Mouse (Mus musculus) stomach, embryonic 14.5 days (tissue): Measurements from ENCODE around the gene Phex. TPM values are rescaled to one million over a fixed set of nuclear protein-coding genes. Genes with fewer than 3 reads are reported as not detected.

Source experiments
- ATAC-seq: fragments of 200-750 bp; cut with Nextera tagmentation; 2 replicates; pipeline ENCODE4 v1.8.0; 2017; ENCODE audit warnings: low read depth, moderate TSS enrichment; ENCODE audit not compliant: insufficient number of reproducible peaks, insufficient read depth, low FRiP score
- H3K27ac ChIP-seq: fragments of 300-500 bp; sonication (generic); 2 replicates; pipeline ENCODE4 v1.5.1; 2014; ENCODE audit warnings: mild to moderate bottlenecking, low read length, moderate library complexity, mixed read lengths
- H3K27me3 ChIP-seq: fragments of 300-500 bp; sonication (generic); 2 replicates; pipeline ENCODE4 v1.6.1; 2014; ENCODE audit warnings: low read length, control low read depth, mixed read lengths; ENCODE audit not compliant: control insufficient read depth, insufficient read depth
- H3K36me3 ChIP-seq: fragments of 300-500 bp; sonication (generic); 2 replicates; pipeline ENCODE4 v1.6.1; 2014; ENCODE audit warnings: mild to moderate bottlenecking, control low read depth, low read length, moderate library complexity, mixed read lengths; ENCODE audit not compliant: control insufficient read depth, insufficient read depth
- H3K4me1 ChIP-seq: fragments of 300-500 bp; sonication (generic); 2 replicates; pipeline ENCODE4 v1.6.1; 2014; ENCODE audit warnings: low read length, control low read depth, mixed read lengths; ENCODE audit not compliant: control insufficient read depth, insufficient read depth
- H3K4me2 ChIP-seq: fragments of 300-500 bp; sonication (generic); replicated peaks from 2 replicates; pipeline ENCODE4 v1.6.1; 2014; ENCODE audit warnings: low read depth, low read length, control low read depth
- H3K4me3 ChIP-seq: fragments of 300-500 bp; sonication (generic); 2 replicates; pipeline ENCODE4 v1.5.1; 2014; ENCODE audit warnings: low read depth, low read length, control low read depth
- H3K9ac ChIP-seq: fragments of 300-500 bp; sonication (generic); replicated peaks from 2 replicates; pipeline ENCODE4 v1.6.1; 2014; ENCODE audit warnings: low read depth, mild to moderate bottlenecking, control low read depth, low read length, moderate library complexity, mixed read lengths
- H3K9me3 ChIP-seq: fragments of 300-500 bp; sonication (generic); 2 replicates; pipeline ENCODE4 v1.6.1; 2016; ENCODE audit warnings: low read depth, low read length, control low read depth; ENCODE audit not compliant: control insufficient read depth
- WGBS: fragments of 180-500 bp; shearing (Covaris S2); extraction: QIAGEN DNeasy Blood & Tissue Kit; methylation state at CpG from one replicate; pipeline ENCODE4 v1.1.7; 2014; 5-methylcytosine and 5-hydroxymethylcytosine counted together
- polyA plus RNA-seq: library from polyadenylated mRNA; unstranded; fragments of >200 nt; fragmentation: Nextera tagmentation; extraction: Ambion mirVana; gene quantifications from 2 replicates; pipeline ENCODE4 v1.2.1, GENCODE M21; 2014

Phex gene
- polyA plus RNA-seq: 0.22 and 0.35 TPM in 2 replicates

GRCm38 (mm10) chrX:157415212-157415611 lies at the start of gene Phex:
Gene Phex (minus strand): TSS chrX:157415312.
- no peaks in the 10 kb centered on the region for H3K27me3 ChIP-seq
- WGBS: 67% methylated on average over 5 of the region's 5 CpGs
- H3K27ac ChIP-seq: no peak within 1 kb of the TSS
- no peak within 1 kb of the TSS for H3K4me2 ChIP-seq
- H3K36me3 ChIP-seq: no peaks in the 10 kb centered on the region
- H3K9me3 ChIP-seq: no peaks in the 10 kb centered on the region
- H3K4me1 ChIP-seq: no peaks in the 10 kb centered on the region
- no peak within 1 kb of the TSS for H3K4me3 ChIP-seq
- ATAC-seq: no peak
- no peak within 1 kb of the TSS for H3K9ac ChIP-seq

GRCm38 (mm10) chrX:157462716-157463115 lies 47.6 kb upstream of the Phex start:
- Histone ChIP-seq H3K9me3 (no peaks in the 10 kb centered on the region), H3K4me2 (no peak overlapping the region), H3K36me3 (no peaks in the 10 kb centered on the region), H3K4me3 (no peak overlapping the region), H3K27ac (no peak overlapping the region), H3K27me3 (no peaks in the 10 kb centered on the region), H3K4me1 (no peaks in the 10 kb centered on the region), H3K9ac (no peak overlapping the region)
- no peak for ATAC-seq
- 65% methylated on average over 3 of the region's 3 CpGs for WGBS

GRCm38 (mm10) chrX:157454430-157454829 lies 39.3 kb upstream of the Phex start:
- H3K36me3 ChIP-seq: no peaks in the 10 kb centered on the region; the same call in 1 of the 2 replicates
- no peak overlapping the region for H3K9ac ChIP-seq
- no peak overlapping the region for H3K27ac ChIP-seq
- H3K4me3 ChIP-seq: no peak overlapping the region
- H3K4me1 ChIP-seq: no peaks in the 10 kb centered on the region
- no peak for ATAC-seq
- H3K27me3 ChIP-seq: no peaks in the 10 kb centered on the region
- no peak overlapping the region for H3K4me2 ChIP-seq
- 66% methylated on average over 1 of the region's 1 CpGs for WGBS
- no peaks in the 10 kb centered on the region for H3K9me3 ChIP-seq

- H3K4me3 ChIP-seq: no peak overlapping the region
- no peak overlapping the region for H3K4me2 ChIP-seq
- H3K4me1 ChIP-seq: no peaks in the 10 kb centered on the region
- no peaks in the 10 kb centered on the region for H3K27me3 ChIP-seq
- 83% methylated on average over 1 of the region's 1 CpGs for WGBS
- no peak overlapping the region for H3K9ac ChIP-seq
- no peak overlapping the region for H3K27ac ChIP-seq
- H3K36me3 ChIP-seq: no peaks in the 10 kb centered on the region; the same call in 1 of the 2 replicates
- no peaks in the 10 kb centered on the region for H3K9me3 ChIP-seq
- ATAC-seq: no peak
Measured at GRCm38 (mm10) chrX:157449000-157449399, 33.9 kb upstream of the Phex start.

GRCm38 (mm10) chrX:157447431-157447830 lies 32.3 kb upstream of the Phex start:
- Histone ChIP-seq H3K4me2 (no peak overlapping the region), H3K9me3 (no peaks in the 10 kb centered on the region), H3K27ac (no peak overlapping the region), H3K36me3 (no peaks in the 10 kb centered on the region; the same call in 1 of the 2 replicates), H3K4me3 (no peak overlapping the region), H3K4me1 (no peaks in the 10 kb centered on the region), H3K9ac (no peak overlapping the region), H3K27me3 (no peaks in the 10 kb centered on the region)
- ATAC-seq: no peak
- WGBS: 84% methylated on average over 6 of the region's 6 CpGs

- no peak overlapping the region for H3K9ac ChIP-seq
- H3K27ac ChIP-seq: no peak overlapping the region
- no peak overlapping the region for H3K4me3 ChIP-seq
- no peaks in the 10 kb centered on the region for H3K4me1 ChIP-seq
- no peak overlapping the region for H3K4me2 ChIP-seq
- H3K36me3 ChIP-seq: no peaks in the 10 kb centered on the region
- H3K27me3 ChIP-seq: no peaks in the 10 kb centered on the region
- 76% methylated on average over 1 of the region's 1 CpGs for WGBS
- no peak for ATAC-seq
- H3K9me3 ChIP-seq: no peaks in the 10 kb centered on the region
Measured at GRCm38 (mm10) chrX:157434768-157435167, 19.7 kb upstream of the Phex start.

GRCm38 (mm10) chrX:157419451-157419850 lies 4.3 kb upstream of the Phex start:
- no peak overlapping the region for H3K4me3 ChIP-seq
- no peak for ATAC-seq
- H3K4me1 ChIP-seq: no peaks in the 10 kb centered on the region
- WGBS: 43% methylated on average over 2 of the region's 2 CpGs
- no peaks in the 10 kb centered on the region for H3K27me3 ChIP-seq
- no peak overlapping the region for H3K9ac ChIP-seq
- no peak overlapping the region for H3K4me2 ChIP-seq
- no peak overlapping the region for H3K27ac ChIP-seq
- no peaks in the 10 kb centered on the region for H3K36me3 ChIP-seq
- no peaks in the 10 kb centered on the region for H3K9me3 ChIP-seq

GRCm38 (mm10) chrX:157404919-157405318 lies 10.2 kb downstream of the Phex start:
- 57% methylated on average over 6 of the region's 6 CpGs for WGBS
- no peaks in the 10 kb centered on the region for H3K9me3 ChIP-seq
- no peak for ATAC-seq

GRCm38 (mm10) chrX:157391241-157391640 lies 23.9 kb downstream of the Phex start:
- no peak overlapping the region for H3K4me3 ChIP-seq
- no peaks in the 10 kb centered on the region for H3K4me1 ChIP-seq
- ATAC-seq: no peak
- no peak overlapping the region for H3K4me2 ChIP-seq
- no peaks in the 10 kb centered on the region for H3K27me3 ChIP-seq
- H3K9ac ChIP-seq: no peak overlapping the region
- no peaks in the 10 kb centered on the region for H3K36me3 ChIP-seq
- H3K9me3 ChIP-seq: no peaks in the 10 kb centered on the region
- H3K27ac ChIP-seq: no peak overlapping the region
- WGBS: 67% methylated on average over 2 of the region's 2 CpGs

More at GRCm38 (mm10) chrX:157404919-157405318, 10.2 kb downstream of the Phex start:
- no peak overlapping the region for H3K4me2 ChIP-seq
- no peaks in the 10 kb centered on the region for H3K36me3 ChIP-seq
- no peaks in the 10 kb centered on the region for H3K27me3 ChIP-seq
- no peak overlapping the region for H3K27ac ChIP-seq
- H3K4me1 ChIP-seq: no peaks in the 10 kb centered on the region
- no peak overlapping the region for H3K4me3 ChIP-seq
- H3K9ac ChIP-seq: no peak overlapping the region
